Mouse (Mus musculus) C2C12 (cell line): ENCODE results near the gene Rspry1. TPM values are rescaled to one million over a fixed set of nuclear protein-coding genes. Genes with fewer than 3 reads are reported as not detected.

Experiments
- H3K27me3 ChIP-seq: one replicate; pipeline ENCODE4 v1.6.1; 2011; ENCODE audit not compliant: control insufficient read depth, insufficient read depth, insufficient read length
- H3K36me3 ChIP-seq: one replicate; pipeline ENCODE4 v1.6.1; 2011; ENCODE audit not compliant: control insufficient read depth, insufficient read depth
- H3K4me3 ChIP-seq: one replicate; pipeline ENCODE4 v1.5.1; 2011; ENCODE audit warnings: mild to moderate bottlenecking, control low read depth; ENCODE audit not compliant: poor library complexity, insufficient read depth, severe bottlenecking
- H3K79me2 ChIP-seq: one replicate; pipeline ENCODE4 v1.6.1; 2011; ENCODE audit not compliant: control insufficient read depth, insufficient read depth
- H3K79me3 ChIP-seq: one replicate; pipeline ENCODE4 v1.6.1; 2011; ENCODE audit warnings: low read depth, control low read depth
- H3ac ChIP-seq: one replicate; pipeline ENCODE3; 2011; ENCODE audit warnings: low read depth; ENCODE audit not compliant: control insufficient read depth, insufficient read length
- CEBPB ChIP-seq: IDR thresholded peaks from one replicate; pipeline ENCODE4 v1.6.1; 2011; ENCODE audit warnings: low read depth, mild to moderate bottlenecking, control low read depth, moderate library complexity
- CTCF ChIP-seq: IDR thresholded peaks from one replicate; pipeline ENCODE4 v1.5.1; 2011; ENCODE audit not compliant: control insufficient read depth, insufficient read depth, insufficient read length
- FOSL1 ChIP-seq: IDR thresholded peaks from one replicate; pipeline ENCODE4 v1.8.0; 2011; ENCODE audit warnings: mild to moderate bottlenecking, low read length; ENCODE audit not compliant: poor library complexity, insufficient read depth, severe bottlenecking
- MAX ChIP-seq: IDR thresholded peaks from one replicate; pipeline ENCODE4 v1.6.1; 2011; ENCODE audit warnings: mild to moderate bottlenecking, control low read depth
- MYOD1 ChIP-seq: IDR thresholded peaks from one replicate; pipeline ENCODE4 v1.6.1; 2011; ENCODE audit warnings: low read depth; ENCODE audit not compliant: control insufficient read depth, insufficient read length
- MYOG ChIP-seq: IDR thresholded peaks from one replicate; pipeline ENCODE4 v1.6.1; 2011; ENCODE audit not compliant: control insufficient read depth, insufficient read length; ENCODE audit errors: extremely low read depth
- USF1 ChIP-seq: IDR thresholded peaks from one replicate; pipeline ENCODE4 v1.6.1; 2011; ENCODE audit warnings: low read depth, mild to moderate bottlenecking, control low read depth, moderate library complexity
- polyA plus RNA-seq: library from polyadenylated mRNA; unstranded; fragments of >200 nt; fragmentation: generic; extraction: Trizol; gene quantifications from one replicate; pipeline ENCODE4 v1.2.1, GENCODE M21; 2012; ENCODE audit warnings: missing spikeins

The Rspry1 gene
- polyA plus RNA-seq, 1 experiment = 6.5 TPM

DNA sequence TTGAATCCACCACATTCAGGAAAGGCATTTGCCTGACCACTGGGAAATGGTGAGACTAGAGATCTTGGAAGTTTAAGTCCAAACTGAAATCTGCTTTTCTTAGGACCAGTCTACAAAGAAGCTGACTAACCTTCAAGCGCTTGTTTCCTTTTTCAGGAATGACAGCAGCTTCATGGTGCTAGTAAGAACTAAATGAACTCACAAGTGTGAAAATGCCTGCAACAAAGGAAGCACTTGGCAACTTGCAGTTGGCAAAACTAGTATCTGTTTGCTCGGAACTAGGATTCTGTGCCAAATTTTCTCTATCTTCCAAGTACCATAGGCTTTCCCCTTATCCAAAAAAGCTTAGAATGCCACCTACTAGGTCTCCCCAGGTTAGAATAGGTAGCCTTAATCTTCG is 44.4 kb downstream of the Rspry1 start:
- H3K79me3 ChIP-seq = no peaks in the 10 kb centered on the region
- TF ChIP-seq MYOG (no peak), FOSL1 (no peak), CTCF (no peak), USF1 (no peak), CEBPB (no peak), MYOD1 (no peak), MAX (no peak)
- H3K79me2 ChIP-seq = no peaks in the 10 kb centered on the region
- no peak overlapping the region for H3K4me3 ChIP-seq
- H3K27me3 ChIP-seq = no peaks in the 10 kb centered on the region
- peaks cover 26% of the 10 kb centered on the region for H3K36me3 ChIP-seq
- H3ac ChIP-seq = no peak overlapping the region

DNA sequence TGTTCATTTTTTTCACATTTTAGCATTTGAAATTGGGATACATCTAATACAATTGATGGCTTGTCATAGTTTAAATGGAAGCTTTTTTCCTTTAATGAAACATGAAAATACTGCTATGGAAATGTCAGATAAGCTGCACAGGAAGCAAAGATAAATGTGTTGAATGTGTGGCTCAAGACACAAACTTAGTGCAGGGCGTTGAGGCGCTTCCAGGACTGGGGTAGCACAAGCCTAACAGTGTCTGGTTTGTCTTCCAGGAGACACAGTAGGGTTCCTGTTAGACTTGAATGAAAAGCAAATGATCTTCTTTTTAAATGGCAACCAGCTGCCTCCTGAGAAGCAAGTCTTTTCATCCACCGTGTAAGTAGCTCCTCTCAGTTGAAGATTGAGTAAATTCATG is 47.8 kb downstream of the Rspry1 start:
- TF ChIP-seq USF1 (no peak), MAX (no peak), FOSL1 (no peak), MYOD1 (no peak)
- Histone ChIP-seq H3K36me3 (peaks cover 27% of the 10 kb centered on the region), H3K79me3 (no peaks in the 10 kb centered on the region), H3K79me2 (no peaks in the 10 kb centered on the region), H3K4me3 (no peak overlapping the region), H3K27me3 (no peaks in the 10 kb centered on the region), H3ac (no peak overlapping the region)

DNA sequence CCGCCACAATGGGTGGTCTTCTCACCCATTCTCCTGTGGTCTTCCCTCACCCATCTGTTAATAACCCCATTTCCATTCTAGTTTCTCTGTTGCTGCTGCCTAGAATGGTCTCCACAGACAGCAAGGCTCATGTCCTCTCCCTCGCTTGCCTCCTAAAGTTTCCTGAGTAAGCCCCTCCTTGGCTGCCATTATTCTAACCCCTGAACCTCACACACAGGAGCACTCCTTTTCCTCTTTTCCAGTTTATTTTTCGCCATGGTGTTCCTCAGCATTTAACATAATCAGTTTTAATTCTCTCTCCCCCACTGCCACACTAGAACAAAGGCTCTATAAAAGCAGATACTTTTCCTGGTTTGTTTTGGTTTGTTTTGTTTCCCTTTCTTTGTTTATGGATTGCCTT is 51.2 kb downstream of the Rspry1 start:
- no peaks in the 10 kb centered on the region for H3K79me2 ChIP-seq
- no peak for TF ChIP-seq MYOG
- TF ChIP-seq CTCF = no peak
- TF ChIP-seq FOSL1 = no peak
- TF ChIP-seq USF1 = no peak
- TF ChIP-seq MYOD1 = no peak
- no peak for TF ChIP-seq CEBPB
- TF ChIP-seq MAX = no peak
- H3K27me3 ChIP-seq = no peaks in the 10 kb centered on the region
- H3K79me3 ChIP-seq = no peaks in the 10 kb centered on the region
- no peak overlapping the region for H3K4me3 ChIP-seq
- H3ac ChIP-seq = no peak overlapping the region
- H3K36me3 ChIP-seq = peaks cover 43% of the 10 kb centered on the region

DNA sequence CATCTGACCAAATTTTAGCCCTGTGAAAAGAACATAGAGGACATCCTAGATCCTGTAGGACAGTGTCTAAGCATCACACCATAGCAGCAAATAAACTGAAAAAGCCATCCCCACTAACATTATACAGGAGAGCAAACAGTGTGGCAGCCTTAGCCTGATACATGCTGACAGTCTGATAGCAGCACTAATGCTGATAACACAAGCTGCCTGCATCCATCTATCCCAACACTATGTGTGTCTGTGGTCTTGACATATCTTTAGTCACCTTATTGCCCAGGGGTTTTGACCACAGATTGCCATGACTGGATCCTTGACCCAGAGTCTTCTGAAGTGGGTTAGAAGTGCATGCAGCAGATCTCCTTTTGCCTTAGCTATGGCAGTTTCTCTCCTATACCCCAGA is 53.3 kb downstream of the Rspry1 start:
- no peak overlapping the region for H3ac ChIP-seq
- H3K36me3 ChIP-seq = peaks cover 52% of the 10 kb centered on the region
- H3K79me2 ChIP-seq = no peaks in the 10 kb centered on the region
- no peak for TF ChIP-seq CTCF
- no peaks in the 10 kb centered on the region for H3K79me3 ChIP-seq
- H3K4me3 ChIP-seq = no peak overlapping the region
- no peaks in the 10 kb centered on the region for H3K27me3 ChIP-seq

DNA sequence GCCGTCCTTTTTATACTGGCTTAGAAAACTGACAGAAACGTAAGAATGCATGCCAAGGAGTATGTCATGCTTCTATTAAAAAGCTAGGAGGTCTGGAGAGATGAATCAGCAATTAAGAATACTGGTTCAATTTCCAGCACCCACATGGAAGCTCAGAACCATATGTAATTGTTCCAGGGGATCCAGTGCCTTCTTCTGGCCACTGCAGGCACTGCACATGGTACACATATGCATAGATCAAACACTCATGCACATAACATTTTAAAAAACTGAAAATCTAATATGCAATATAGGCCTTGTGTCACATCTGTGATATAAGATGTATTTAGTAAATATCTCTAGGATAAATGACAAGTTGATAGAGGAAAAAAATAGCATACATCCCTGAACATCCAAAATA is 56.3 kb downstream of the Rspry1 start:
- no peak for TF ChIP-seq MAX
- no peak for TF ChIP-seq CTCF
- TF ChIP-seq USF1 = no peak
- no peak for TF ChIP-seq MYOD1
- TF ChIP-seq MYOG = no peak
- no peak for TF ChIP-seq CEBPB
- TF ChIP-seq FOSL1 = no peak
- Histone ChIP-seq H3ac (no peak overlapping the region), H3K79me2 (no peaks in the 10 kb centered on the region)

DNA sequence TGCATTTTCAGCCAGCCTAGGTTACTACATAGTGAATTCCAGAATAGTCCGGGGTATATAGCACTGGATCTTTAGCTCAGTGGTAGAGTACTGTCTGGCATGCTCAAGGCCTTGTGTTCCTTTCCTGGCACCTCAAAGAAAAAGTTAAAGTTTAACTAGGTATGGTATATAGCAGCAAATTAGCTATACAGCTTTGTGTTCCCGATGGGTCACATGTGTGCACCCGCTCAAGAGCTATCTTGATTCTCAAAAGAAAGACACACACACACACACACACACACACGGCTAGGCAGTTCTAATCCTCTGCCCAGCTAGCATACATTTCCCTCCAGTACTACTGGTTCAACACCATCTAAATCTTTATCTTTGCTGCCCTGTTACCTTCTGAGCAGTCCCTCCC is 58.7 kb downstream of the Rspry1 start:
- no peak overlapping the region for H3ac ChIP-seq
- H3K4me3 ChIP-seq = no peak overlapping the region
- peaks cover 17% of the 10 kb centered on the region for H3K36me3 ChIP-seq
- TF ChIP-seq CEBPB = no peak
- no peak for TF ChIP-seq MYOD1
- no peak for TF ChIP-seq FOSL1
- TF ChIP-seq MAX = no peak
- TF ChIP-seq USF1 = no peak
- TF ChIP-seq CTCF = no peak
- TF ChIP-seq MYOG = no peak
- no peaks in the 10 kb centered on the region for H3K27me3 ChIP-seq
- no peaks in the 10 kb centered on the region for H3K79me2 ChIP-seq
- no peaks in the 10 kb centered on the region for H3K79me3 ChIP-seq

More for the DNA sequence above, 56.3 kb downstream of the Rspry1 start:
- peaks cover 36% of the 10 kb centered on the region for H3K36me3 ChIP-seq
- H3K79me3 ChIP-seq = no peaks in the 10 kb centered on the region
- no peaks in the 10 kb centered on the region for H3K27me3 ChIP-seq
- no peak overlapping the region for H3K4me3 ChIP-seq
